Mouse (Mus musculus): ENCODE data around the gene Piezo1.

The Piezo1 gene

GRCm38 (mm10) chr8:122544138-122544537, 7.0 kb downstream of the Piezo1 start:
- DNase-seq = no peak

DNA sequence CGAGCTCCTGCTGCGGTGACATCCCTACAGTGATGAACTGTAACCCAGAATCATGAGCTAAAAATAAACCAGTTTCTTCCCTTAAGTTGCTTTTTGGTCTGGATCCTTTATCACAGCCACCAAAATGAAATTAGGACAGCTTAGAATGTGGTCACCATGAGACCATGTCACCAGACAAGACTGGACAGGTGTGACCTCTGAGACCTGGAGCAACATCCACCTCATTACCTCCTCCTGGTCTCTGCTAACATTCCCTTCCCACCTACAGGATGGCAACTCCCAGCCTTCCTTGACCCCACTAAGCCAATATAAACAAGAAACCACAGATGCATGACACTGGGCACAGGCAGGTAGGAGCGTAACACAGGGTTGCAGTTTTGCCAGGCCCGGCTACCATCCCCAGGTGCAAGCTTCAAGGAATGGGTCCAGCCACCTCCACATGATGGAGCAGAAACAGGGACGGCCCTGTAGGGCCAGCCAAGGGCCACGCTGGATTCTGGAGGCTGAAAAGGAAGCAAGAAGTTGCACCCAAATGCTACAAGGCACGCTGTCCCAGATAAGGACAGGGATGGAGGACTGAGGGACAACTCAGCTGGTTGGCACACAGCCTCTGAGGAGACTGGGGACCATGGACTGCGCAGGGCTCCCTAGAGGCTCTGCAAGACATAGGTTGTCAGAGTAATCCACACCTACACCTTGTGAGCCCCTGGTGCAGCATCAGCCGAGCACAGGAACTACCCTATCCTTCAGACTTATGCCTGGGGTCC, 12.6 kb downstream of the Piezo1 start:
- no peak for DNase-seq

GRCm38 (mm10) chr8:122537812-122538211, 13.3 kb downstream of the Piezo1 start:
- DNase-seq = no peak

DNA sequence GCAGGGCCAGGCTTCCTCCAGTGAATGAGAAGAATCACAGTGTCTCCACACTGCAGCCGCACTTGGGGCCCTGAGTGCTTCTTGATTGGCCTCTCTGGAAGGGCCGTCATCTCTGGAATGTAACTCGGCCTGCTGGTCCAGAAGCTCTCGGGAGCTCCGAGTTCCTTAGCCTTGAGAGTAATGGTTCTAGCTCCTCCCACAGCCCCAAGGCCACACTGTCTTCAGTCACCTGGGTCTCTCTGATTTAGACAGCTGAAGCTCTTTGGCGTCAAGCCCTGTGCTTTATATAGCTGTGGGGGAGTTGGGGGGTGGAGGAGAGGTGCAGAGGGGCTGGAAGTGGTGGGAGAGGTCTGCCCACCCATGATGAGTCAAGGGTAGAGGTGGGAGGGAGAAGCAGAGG, 14.1 kb downstream of the Piezo1 start:
- DNase-seq = no peak

DNA sequence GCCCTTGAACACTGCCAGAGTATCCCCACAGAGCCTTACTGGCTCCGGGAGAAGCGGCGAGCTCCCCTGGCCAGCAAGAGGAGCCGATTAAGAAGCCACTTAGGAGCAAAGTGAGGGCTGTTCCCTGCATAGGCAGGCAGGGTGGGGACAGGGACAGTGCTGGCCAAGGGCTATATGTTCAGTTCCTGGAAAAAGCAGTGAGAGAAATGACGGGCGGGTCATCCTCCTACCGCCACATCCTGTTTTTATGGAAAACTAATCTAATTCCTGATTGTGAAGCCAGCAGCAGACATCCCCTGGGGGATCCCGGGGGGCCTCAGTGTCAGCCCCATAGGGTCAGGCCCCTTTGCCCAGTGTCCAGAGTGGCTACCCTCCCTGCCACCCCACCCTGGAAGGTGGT, 19.8 kb downstream of the Piezo1 start:
- no peak for DNase-seq

- no peak for DNase-seq
These were observed 22.0 kb downstream of the Piezo1 start for GRCm38 (mm10) chr8:122529159-122529558.

DNA sequence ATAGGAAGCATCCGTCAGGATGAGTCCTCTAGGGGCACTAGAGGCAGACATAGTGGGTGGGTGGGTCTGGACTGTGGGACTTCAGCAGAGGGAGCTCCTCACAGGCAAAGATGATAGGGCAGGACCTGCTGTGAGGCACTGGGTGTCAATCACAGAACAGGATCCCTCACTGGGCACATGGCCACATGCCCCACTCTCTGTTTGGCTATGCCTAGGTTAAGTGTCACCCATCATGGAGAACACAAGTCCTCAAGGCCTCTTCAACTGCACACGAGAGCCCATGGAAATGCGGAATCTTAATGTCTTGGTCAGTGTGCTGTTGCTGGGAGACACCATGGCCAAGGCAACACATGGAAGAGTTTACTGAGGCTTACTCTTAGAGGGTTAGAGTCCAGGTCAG, 23.2 kb downstream of the Piezo1 start:
- DNase-seq = no peak

- DNase-seq = no peak
These were observed 24.5 kb downstream of the Piezo1 start for GRCm38 (mm10) chr8:122526526-122527170.

DNA sequence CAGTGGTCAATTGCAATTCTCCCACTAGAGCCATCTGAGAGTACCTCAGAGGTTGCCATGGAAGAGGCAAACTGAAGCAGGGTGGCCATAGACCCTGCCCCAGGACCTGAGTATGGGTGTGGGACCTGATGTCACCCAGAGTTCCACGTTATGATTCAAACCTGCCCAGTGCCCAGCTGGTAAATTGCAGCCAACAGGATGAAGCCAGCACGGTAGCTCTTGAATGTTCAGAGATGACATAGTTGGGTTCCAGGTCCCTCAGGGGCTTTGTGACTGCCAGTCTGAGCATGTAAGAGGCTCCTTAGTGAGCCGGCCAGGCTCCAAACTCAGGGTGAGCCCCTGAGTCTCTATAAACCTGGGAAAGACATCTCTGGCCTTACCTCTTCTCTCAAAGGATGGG, 25.0 kb downstream of the Piezo1 start:
- DNase-seq = no peak

GRCm38 (mm10) chr8:122525004-122525403, 26.1 kb downstream of the Piezo1 start:
- DNase-seq = no peak

DNA sequence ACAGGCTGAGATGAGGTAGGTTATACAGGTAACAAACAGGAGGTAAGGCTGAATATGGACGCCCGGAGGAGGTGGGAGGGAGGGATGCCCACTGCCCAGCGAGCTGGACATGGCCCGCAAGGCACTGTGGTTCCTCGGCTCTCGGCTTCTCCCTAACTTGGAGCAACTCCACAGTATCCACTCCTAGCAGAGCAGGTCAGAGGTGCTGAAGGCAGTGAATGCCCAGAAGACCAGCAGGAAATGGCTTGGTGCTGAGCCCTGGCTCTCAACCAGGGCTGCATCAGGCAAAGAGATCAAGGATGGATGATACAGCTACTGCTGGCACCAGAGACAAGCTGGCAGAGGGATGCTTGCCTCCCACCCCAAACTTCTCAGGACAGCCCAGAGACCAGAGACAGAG, 26.6 kb downstream of the Piezo1 start:
- DNase-seq = peak; percentile 37 to 44

- peak; percentile 75 to 76 for DNase-seq
These were observed 27.3 kb downstream of the Piezo1 start for GRCm38 (mm10) chr8:122523652-122524360.

DNA sequence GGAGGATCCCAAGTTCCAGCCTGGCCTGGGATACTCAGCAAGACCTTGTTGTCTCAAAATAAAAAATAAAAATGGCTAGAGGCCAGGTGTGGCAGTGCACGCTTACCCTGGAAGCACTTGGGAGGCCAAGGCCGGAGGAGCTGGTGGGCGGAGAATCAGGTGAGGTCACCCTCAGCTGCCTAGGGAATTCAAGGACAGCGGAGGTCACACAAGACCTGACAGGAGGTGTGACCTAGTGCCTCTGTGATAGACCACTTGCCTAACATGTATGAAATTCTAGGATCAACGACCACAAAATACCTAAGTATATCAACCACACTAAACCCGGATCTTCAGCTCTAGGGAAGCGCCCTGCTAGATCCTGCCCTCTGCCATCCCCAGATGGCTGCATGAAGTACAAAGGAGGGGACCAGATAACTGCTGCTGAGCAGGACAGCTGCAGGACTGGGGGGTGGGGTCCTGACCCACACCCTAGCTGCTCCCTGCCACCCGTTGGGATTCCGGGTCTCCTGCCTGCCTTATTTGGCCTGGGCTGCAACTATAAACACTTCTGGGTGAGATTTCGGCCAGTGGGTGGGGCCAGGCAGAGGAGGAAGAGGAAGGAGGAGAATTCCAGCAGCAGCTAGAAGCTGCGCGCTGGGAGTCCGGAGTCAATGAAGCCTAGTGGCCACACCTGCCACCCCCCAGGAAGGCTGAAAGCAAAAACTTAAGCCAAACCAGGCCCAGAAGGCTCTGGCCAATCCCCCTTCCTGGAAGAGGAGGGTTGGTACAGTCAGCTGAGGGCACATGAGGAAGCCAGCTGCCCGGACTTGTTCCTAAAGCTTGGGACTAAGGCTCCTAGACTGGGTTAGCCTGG, 28.1 kb downstream of the Piezo1 start:
- DNase-seq = peak in 1 of 2 experiments; percentile 20

GRCm38 (mm10) chr8:122520611-122521010, 30.5 kb downstream of the Piezo1 start:
- no peak for DNase-seq

DNA sequence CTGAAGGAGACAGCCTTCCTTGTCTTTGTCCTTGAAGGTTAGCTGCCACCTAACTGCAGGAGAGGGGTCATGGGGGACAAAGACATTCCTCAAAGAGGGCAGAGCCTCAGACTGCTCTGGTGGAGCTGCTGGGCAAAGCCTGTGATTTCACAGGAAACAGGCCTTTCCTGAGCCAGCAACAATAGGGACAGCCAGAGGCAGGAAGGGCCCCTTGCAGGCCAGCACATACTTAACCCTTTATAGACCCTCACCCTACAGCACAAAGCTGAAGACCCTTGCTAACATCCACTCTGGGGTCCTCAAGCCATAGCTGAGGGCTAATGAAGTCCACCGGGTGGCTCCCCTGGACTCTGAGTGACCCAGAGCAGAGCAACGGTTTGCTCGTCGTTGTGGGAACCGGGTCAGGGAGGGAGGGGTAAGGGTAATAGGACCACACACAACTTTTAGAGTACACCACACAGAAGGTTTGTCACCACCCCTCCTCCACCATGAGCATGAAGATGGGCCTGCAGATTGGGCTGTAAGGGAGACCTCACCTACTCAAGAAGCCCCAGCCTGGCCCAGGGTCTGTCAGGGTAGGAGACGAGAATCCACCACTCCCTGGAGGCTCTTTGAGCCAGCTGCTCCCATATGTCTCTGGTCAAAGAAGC, 33.5 kb downstream of the Piezo1 start:
- no peak for DNase-seq

DNA sequence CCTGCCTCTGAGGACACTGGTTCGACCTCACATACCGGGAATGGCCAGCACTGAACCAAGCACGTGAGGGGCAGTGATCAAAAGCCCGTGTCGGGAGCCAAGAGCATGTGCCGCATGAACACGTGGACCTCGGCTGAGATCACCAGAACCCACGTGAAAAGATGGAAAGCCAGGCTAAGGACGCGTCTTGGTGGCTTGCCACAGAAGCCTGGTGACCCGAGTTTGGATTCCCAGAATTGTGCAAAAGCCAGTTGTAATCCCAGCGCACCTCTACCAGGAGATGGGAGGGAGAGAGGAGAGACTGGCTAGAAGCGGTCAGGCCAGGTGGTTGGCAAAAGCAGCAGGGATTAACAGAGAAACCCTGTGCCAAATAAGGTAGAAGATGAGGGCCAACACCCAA, 35.4 kb downstream of the Piezo1 start:
- DNase-seq = no peak

GRCm38 (mm10) chr8:122512392-122512791, 38.7 kb downstream of the Piezo1 start:
- DNase-seq = no peak

DNA sequence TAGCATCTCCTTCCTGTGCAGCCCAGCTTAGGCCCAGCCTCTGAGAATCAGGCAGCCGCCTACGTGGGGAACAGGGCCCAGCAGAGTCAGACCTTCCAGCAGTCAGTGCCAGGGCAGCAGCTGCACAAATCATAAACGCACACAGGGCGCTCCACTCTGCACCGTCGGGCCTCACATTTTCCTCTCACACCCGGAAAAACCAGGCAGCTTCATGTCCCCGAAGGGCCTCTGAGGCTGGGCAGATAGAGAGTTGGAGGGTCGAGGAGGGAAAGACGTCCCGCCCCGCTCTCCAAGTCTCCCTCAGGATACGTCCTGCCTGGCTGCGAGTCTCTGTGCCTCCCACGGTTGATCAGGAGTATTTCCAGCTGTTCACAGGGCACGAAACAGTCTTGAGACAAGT, 39.6 kb downstream of the Piezo1 start:
- DNase-seq = no peak

DNA sequence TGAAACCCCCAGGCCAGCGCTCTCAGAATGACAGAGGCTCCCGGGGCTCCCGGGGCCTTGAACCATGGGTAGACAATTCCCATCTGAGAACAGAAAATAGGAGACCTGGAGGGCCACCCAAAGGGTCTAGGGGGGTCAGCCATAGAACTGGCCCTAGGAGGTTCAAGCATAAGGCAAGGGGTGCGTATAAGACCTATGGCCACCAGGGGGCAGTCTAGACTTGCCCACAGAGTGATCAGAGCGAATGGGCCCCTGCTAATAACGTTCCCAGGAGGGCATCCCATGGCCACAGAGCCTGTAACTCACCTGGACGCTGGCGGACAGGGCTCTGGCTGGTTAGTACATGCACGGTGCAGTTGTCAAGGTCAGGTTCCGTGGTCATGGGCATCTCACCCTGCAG, 50.3 kb downstream of the Piezo1 start:
- DNase-seq = peak; percentile 88 to 89

DNA sequence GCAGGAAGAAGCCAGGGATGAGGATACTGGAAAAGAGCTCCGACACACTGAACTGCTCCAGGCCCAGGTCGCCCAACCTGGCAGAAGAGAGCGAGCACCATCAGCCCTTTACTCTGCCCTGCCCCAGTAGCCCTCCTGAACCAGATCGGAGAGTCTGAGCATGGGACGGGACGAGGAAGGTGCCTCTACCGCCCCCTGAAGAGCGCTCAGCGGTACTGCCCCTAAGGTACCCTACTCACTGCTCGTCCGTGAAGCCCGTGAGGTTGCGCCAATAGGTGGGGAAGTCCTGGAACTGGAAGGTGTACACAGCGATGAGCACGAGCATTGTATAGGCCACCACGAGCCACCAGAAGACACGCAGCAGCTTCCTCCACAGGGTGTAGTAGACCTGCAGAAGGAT, 53.2 kb downstream of the Piezo1 start:
- peak in 1 of 2 experiments; percentile 47 for DNase-seq

- DNase-seq = no peak
These were observed 54.0 kb downstream of the Piezo1 start for GRCm38 (mm10) chr8:122497016-122497734.

GRCm38 (mm10) chr8:122488387-122488786, 62.7 kb downstream of the Piezo1 start:
- DNase-seq = peak; percentile 71 to 75
